Mouse (Mus musculus) liver, embryonic 15.5 days (tissue): Measurements from ENCODE around the gene Plxna4. TPM values are rescaled to one million over a fixed set of nuclear protein-coding genes. Genes with fewer than 3 reads are reported as not detected.

Source experiments
- ATAC-seq: fragments of 200-750 bp; cut with Nextera tagmentation; 2 replicates; pipeline ENCODE4 v1.8.0; 2017; ENCODE audit warnings: moderate number of reproducible peaks, mild to moderate bottlenecking, moderate library complexity; ENCODE audit not compliant: insufficient read depth
- H3K27ac ChIP-seq: fragments of 300-500 bp; sonication (generic); replicated peaks from 2 replicates; pipeline ENCODE4 v1.5.1; 2015; ENCODE audit warnings: mild to moderate bottlenecking, inconsistent platforms
- H3K27me3 ChIP-seq: fragments of 300-500 bp; sonication (generic); 2 replicates; pipeline ENCODE4 v1.6.1; 2015; ENCODE audit warnings: mild to moderate bottlenecking, inconsistent platforms
- H3K36me3 ChIP-seq: fragments of 300-500 bp; sonication (generic); replicated peaks from 2 replicates; pipeline ENCODE4 v1.6.1; 2015; ENCODE audit warnings: moderate library complexity, mild to moderate bottlenecking, inconsistent platforms
- H3K4me1 ChIP-seq: fragments of 300-500 bp; sonication (generic); replicated peaks from 2 replicates; pipeline ENCODE4 v1.6.1; 2015; ENCODE audit warnings: inconsistent platforms
- H3K4me2 ChIP-seq: fragments of 300-500 bp; sonication (generic); 2 replicates; pipeline ENCODE4 v1.6.1; 2015; ENCODE audit warnings: moderate library complexity, mild to moderate bottlenecking, inconsistent platforms
- H3K4me3 ChIP-seq: fragments of 300-500 bp; sonication (generic); replicated peaks from 2 replicates; pipeline ENCODE4 v1.5.1; 2015; ENCODE audit warnings: mild to moderate bottlenecking, inconsistent platforms
- H3K9ac ChIP-seq: fragments of 300-500 bp; sonication (generic); 2 replicates; pipeline ENCODE4 v1.6.1; 2015; ENCODE audit warnings: moderate library complexity, mild to moderate bottlenecking, inconsistent platforms
- H3K9me3 ChIP-seq: fragments of 300-500 bp; sonication (generic); replicated peaks from 2 replicates; pipeline ENCODE4 v1.6.1; 2016; ENCODE audit warnings: inconsistent platforms
- WGBS: fragments of 180-500 bp; shearing (Covaris S2); methylation state at CpG from one replicate; pipeline ENCODE4 v1.1.7; 2015; ENCODE audit warnings: mixed read lengths; ENCODE audit not compliant: insufficient replicate concordance; 5-methylcytosine and 5-hydroxymethylcytosine counted together
- polyA plus RNA-seq: library from polyadenylated mRNA; unstranded; fragments of >200 nt; fragmentation: Nextera tagmentation; extraction: Ambion mirVana; gene quantifications from 2 replicates; pipeline ENCODE4 v1.2.1, GENCODE M21; 2015

Gene Plxna4
- polyA plus RNA-seq, 1 experiment from 2014 or later, result 0.26 TPM

DNA sequence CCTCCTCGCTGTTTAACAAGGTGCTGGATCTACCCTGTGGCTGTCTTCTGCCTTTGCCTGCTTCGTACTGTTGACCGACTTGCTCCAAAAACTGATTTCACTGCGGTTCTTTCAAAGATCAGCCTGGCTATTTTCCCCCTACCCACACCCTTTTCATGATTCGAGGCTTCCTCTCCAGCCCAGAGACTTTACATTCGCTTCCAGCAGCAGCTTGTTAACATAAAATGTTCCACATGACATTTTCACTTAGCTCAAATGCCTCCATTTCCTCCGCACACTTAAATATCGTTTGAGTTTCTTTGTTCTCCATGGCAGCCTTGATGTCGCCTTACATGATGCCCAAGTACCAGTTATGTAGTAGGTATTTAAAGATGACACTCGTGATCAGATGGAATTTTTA, 336.3 kb downstream of the Plxna4 start:
- WGBS, result 63% methylated on average over 10 of the region's 10 CpGs
- Histone ChIP-seq H3K27ac (no peak overlapping the region), H3K4me2 (no peak overlapping the region), H3K27me3 (no peaks in the 10 kb centered on the region), H3K4me1 (no peaks in the 10 kb centered on the region), H3K9me3 (no peaks in the 10 kb centered on the region), H3K9ac (no peak overlapping the region), H3K36me3 (no peaks in the 10 kb centered on the region), H3K4me3 (no peak overlapping the region)
- no peak for ATAC-seq

DNA sequence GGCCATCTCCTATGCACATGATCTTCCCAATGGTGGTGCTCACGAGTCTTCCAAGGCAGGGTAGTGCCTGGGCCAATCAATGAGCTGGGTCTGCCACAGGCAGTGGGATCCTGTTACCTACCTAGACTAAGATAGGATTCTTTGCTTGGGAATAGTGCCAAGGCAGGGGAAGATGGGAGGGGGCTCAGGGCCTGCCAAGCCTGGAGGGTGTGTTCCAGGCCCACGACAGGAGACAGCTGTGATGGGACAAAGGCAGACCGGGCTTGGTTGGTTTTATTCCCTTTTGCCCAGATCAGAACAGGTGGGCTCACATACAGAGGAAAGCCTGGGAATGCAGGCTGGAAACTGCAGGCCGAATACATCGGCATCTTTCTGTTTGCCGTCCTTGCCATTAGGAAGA, 342.0 kb downstream of the Plxna4 start:
- Histone ChIP-seq H3K4me2 (no peak overlapping the region), H3K9ac (no peak overlapping the region), H3K27ac (no peak overlapping the region), H3K4me1 (no peaks in the 10 kb centered on the region), H3K9me3 (no peaks in the 10 kb centered on the region), H3K36me3 (no peaks in the 10 kb centered on the region), H3K4me3 (no peak overlapping the region), H3K27me3 (no peaks in the 10 kb centered on the region)
- no peak for ATAC-seq
- 61% methylated on average over 6 of the region's 6 CpGs for WGBS

DNA sequence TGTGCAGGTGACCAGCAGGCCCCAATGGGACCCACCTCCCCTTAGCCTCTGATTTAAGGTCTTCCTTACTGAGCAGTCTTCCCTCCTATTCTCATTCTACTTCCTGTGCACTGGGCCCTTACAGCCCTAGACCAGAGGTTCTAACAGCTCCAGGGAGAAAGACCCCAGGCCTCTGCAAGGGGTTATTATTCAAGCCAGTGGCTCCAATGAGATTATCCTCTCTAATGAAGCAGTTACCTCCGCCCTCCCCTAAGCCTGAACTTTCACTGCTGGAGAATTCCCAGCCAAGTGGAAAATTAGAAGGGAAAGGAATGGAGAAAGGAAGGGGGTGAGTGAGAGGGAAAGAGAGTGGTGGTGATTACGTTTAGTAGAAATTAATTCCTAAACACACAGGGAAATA, 345.0 kb downstream of the Plxna4 start:
- Histone ChIP-seq H3K9ac (no peak overlapping the region), H3K4me2 (no peak overlapping the region), H3K27me3 (no peaks in the 10 kb centered on the region), H3K27ac (no peak overlapping the region), H3K9me3 (no peaks in the 10 kb centered on the region), H3K4me3 (no peak overlapping the region), H3K4me1 (no peaks in the 10 kb centered on the region), H3K36me3 (no peaks in the 10 kb centered on the region)
- no peak for ATAC-seq
- WGBS, result 57% methylated on average over 2 of the region's 2 CpGs

DNA sequence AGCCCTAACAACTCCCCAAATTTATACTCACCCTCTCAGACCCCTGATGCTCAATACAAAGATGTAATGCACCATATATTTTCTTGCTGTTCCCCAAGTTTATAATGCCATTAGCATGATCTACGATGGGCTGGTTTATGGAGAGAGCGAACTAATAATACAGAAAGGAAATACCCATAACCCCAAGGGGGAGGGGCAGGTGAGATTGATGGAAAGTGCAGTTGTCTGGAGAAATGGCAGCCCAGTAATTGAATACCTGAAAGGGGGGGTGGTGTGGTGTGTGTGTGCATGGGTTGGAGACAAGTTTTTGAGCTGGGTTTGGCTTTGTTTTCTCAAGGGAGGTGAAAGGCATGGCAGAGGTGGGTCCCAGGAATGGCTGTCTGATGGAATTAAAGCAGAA, 356.6 kb downstream of the Plxna4 start:
- Histone ChIP-seq H3K4me2 (no peak overlapping the region), H3K9ac (no peak overlapping the region), H3K36me3 (no peaks in the 10 kb centered on the region), H3K4me3 (no peak overlapping the region), H3K27me3 (no peaks in the 10 kb centered on the region), H3K4me1 (no peaks in the 10 kb centered on the region), H3K9me3 (no peaks in the 10 kb centered on the region), H3K27ac (no peak overlapping the region)
- no peak for ATAC-seq
- WGBS, result 59% methylated on average over 2 of the region's 2 CpGs

DNA sequence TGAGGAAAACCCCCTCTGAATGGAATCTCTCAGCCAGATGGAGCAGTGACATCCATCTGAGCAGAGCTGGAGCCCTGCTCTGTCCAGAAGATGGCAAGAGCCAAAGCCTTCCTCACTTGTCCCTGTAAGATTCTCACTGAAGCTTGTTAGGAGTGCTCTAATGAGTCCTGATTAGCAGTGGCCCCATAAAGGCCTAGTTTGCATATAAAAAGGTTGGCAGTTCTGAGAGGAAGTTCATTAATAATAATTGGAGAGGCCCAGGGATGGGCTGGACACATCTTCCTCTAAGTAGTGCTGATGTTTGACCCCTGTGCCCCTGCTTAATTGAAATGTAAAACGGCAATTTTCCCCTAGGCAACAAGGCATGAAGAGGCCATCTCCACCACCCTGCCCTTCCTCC, 361.4 kb downstream of the Plxna4 start:
- H3K36me3 ChIP-seq, result no peaks in the 10 kb centered on the region
- H3K27ac ChIP-seq, result no peak overlapping the region
- H3K9ac ChIP-seq, result no peak overlapping the region
- no peak overlapping the region for H3K4me2 ChIP-seq
- ATAC-seq, result no peak
- WGBS, result 49% methylated on average over 1 of the region's 1 CpGs
- H3K27me3 ChIP-seq, result no peaks in the 10 kb centered on the region
- H3K4me1 ChIP-seq, result no peaks in the 10 kb centered on the region
- H3K9me3 ChIP-seq, result no peaks in the 10 kb centered on the region
- no peak overlapping the region for H3K4me3 ChIP-seq

DNA sequence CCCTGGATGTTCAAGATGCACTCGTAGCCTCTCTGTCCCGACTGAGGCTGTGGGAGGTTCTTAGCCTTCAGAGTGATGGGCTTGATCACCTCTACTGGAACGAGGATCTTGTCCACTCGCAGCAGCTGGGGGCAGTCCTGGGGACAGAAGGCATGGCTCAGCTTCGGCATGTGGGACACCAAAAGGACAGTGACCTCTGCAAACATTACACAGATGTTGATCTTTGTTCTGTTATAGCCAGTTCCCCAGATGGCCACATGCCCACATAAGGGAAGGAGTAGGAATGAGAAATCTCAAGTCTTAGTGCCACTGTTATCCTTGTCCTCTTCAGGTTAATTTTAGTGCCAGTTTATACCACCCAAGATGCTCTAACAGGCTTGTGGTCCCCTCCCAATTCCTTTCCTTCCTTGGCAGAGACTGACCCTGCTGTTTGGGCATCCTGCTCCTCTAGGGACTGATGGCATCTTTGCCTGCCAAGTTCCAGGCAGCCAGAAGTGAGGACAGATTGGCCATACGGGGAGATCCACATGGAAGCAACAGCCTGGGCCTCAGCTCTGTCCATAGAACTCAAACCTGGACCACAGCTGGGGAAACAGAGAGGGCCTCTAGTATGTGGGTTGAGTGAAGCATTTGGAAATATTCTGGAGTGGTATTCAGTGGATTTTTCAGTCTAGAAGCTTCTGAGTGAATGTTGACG, 363.8 kb downstream of the Plxna4 start:
- no peak overlapping the region for H3K27ac ChIP-seq
- no peaks in the 10 kb centered on the region for H3K4me1 ChIP-seq
- no peaks in the 10 kb centered on the region for H3K27me3 ChIP-seq
- ATAC-seq, result no peak
- no peaks in the 10 kb centered on the region for H3K9me3 ChIP-seq
- H3K4me3 ChIP-seq, result no peak overlapping the region
- no peak overlapping the region for H3K9ac ChIP-seq
- no peaks in the 10 kb centered on the region for H3K36me3 ChIP-seq
- WGBS, result 50% methylated on average over 7 of the region's 7 CpGs
- no peak overlapping the region for H3K4me2 ChIP-seq

DNA sequence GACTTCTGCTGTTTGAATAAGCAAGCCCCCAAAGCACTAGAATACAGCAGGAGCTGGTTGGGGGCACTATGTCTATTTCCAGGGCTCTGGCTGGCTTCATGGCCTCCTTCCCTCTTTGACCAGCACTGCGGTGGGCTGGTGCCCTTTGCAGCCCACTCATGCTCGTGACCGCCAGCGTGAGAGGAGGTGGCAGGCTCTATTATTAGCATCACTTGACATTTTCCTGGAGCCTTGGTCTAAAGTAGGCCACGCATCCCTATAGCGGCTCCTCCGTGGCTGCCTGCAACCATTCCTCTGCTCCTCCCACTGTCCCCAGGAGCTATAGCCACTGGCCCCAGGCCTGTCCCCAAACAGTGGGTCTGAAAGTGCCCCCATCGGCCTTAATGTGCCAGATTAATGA, 367.2 kb downstream of the Plxna4 start:
- no peaks in the 10 kb centered on the region for H3K27me3 ChIP-seq
- no peak for ATAC-seq
- H3K4me1 ChIP-seq, result no peaks in the 10 kb centered on the region
- H3K9me3 ChIP-seq, result no peaks in the 10 kb centered on the region
- WGBS, result 72% methylated on average over 8 of the region's 8 CpGs
- no peak overlapping the region for H3K27ac ChIP-seq
- H3K4me2 ChIP-seq, result no peak overlapping the region
- H3K9ac ChIP-seq, result no peak overlapping the region
- no peaks in the 10 kb centered on the region for H3K36me3 ChIP-seq
- no peak overlapping the region for H3K4me3 ChIP-seq

DNA sequence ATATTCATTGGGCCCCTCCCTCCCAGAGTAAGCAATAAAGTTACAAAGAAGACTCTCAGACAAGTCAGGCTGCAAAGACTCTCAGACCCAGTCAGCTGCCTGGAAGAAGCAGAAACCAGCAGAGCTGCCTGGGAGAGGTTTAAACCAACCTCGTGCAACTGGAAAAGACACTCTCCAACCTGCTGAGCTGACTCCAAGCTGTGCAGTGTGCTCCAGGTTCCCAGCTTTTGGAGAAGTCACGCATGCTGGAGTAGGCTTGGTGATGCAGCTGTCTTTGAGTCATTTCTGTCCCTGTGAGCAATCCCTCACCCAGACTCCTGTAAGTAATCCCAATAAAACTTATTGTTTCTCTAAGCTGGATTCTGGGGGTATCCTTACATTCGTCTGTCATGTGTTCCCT, 369.4 kb downstream of the Plxna4 start:
- Histone ChIP-seq H3K27ac (no peak overlapping the region), H3K4me2 (no peak overlapping the region), H3K9ac (no peak overlapping the region), H3K4me1 (no peaks in the 10 kb centered on the region), H3K27me3 (no peaks in the 10 kb centered on the region), H3K4me3 (no peak overlapping the region), H3K9me3 (no peaks in the 10 kb centered on the region), H3K36me3 (no peaks in the 10 kb centered on the region)
- ATAC-seq, result no peak
- 50% methylated on average over 3 of the region's 3 CpGs for WGBS

DNA sequence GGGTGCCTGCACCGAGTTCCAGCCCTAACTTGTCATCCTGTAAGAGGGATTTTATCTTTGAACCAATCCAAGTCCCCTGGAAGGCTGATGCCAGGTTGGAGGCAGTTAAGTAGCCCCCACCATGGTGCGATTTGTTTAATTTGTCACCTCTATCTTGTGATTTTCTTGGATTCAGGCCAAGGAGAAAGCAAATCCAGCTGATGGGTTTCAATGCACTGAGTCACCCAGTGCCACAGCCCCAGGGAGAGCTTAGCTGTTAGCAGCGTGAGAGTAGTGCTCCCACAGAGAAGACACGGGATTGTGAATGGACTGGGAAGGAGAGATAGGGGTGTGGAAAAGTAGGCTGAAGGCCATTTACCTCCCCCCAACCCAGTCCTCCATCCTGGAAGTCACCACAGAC, 375.6 kb downstream of the Plxna4 start:
- Histone ChIP-seq H3K36me3 (no peaks in the 10 kb centered on the region), H3K4me1 (no peaks in the 10 kb centered on the region), H3K9me3 (no peaks in the 10 kb centered on the region), H3K27me3 (no peaks in the 10 kb centered on the region), H3K9ac (no peak overlapping the region), H3K4me2 (no peak overlapping the region), H3K27ac (no peak overlapping the region), H3K4me3 (no peak overlapping the region)
- no peak for ATAC-seq
- 50% methylated on average over 4 of the region's 4 CpGs for WGBS

DNA sequence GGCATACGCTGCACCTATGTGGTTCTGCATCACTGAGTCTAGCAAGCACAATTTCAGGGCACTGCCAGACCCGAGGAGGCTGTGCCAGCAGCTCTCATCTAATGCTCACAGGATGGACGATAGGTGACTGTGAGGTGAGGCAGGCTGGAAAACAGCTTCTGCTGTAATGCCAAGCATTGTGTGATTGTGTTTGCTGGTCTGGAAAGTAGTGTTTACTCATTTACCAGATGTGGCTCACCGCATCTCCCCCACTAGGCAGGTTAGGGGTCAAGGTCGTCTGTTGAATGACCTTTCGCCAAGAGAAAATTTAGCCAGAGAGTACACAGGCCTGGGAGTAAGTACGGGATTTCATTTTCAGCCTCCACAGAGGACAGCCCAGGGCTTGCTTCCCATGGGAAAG, 377.9 kb downstream of the Plxna4 start:
- WGBS, result 57% methylated on average over 7 of the region's 7 CpGs
- H3K9ac ChIP-seq, result no peak overlapping the region
- no peaks in the 10 kb centered on the region for H3K9me3 ChIP-seq
- H3K27ac ChIP-seq, result no peak overlapping the region
- H3K4me2 ChIP-seq, result no peak overlapping the region
- ATAC-seq, result no peak
- no peaks in the 10 kb centered on the region for H3K4me1 ChIP-seq
- no peak overlapping the region for H3K4me3 ChIP-seq
- H3K27me3 ChIP-seq, result no peaks in the 10 kb centered on the region
- H3K36me3 ChIP-seq, result no peaks in the 10 kb centered on the region

DNA sequence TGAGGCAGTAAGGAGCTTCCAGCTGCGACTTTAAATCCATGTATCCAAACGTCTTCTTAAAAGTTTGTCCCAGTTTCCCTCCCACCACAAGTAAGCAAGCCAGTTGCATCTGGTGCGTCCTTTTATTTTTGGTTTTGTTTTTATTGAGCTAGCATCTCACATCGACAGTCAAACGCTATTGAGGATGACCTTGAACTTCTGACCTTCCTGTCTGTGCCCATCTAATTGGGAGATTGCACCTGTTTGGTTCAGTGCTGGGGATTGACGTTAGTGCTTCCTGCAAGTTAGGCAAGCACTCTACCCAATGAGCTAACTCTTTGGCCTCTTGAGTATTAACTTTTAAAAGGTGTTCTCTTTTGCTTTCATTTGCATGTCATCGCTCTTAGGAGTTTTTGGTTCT, 379.0 kb downstream of the Plxna4 start:
- 64% methylated on average over 7 of the region's 7 CpGs for WGBS
- no peak overlapping the region for H3K9ac ChIP-seq
- no peaks in the 10 kb centered on the region for H3K27me3 ChIP-seq
- H3K27ac ChIP-seq, result no peak overlapping the region
- H3K36me3 ChIP-seq, result no peaks in the 10 kb centered on the region
- ATAC-seq, result no peak
- H3K4me2 ChIP-seq, result no peak overlapping the region
- H3K4me1 ChIP-seq, result no peaks in the 10 kb centered on the region
- no peak overlapping the region for H3K4me3 ChIP-seq
- no peaks in the 10 kb centered on the region for H3K9me3 ChIP-seq

DNA sequence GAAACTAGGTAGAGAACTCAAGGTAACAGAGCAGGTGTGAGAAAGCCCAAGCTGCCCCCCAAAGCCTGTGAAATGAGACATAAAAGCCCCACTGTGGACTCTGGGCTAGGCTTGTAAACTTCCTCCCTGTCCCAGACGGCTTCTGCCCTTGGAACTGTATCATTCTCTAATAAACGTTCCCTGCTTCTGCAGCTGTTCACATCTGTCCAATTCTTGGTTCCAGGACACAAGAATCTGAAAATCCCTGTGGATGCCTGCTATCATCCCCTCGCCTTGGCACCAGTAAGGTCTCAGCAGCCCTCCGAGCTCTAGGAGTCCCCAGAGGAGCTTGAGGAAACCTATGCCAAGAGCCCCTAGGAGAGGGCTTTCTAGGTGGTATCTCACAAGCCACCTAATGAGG, 383.7 kb downstream of the Plxna4 start:
- 48% methylated on average over 4 of the region's 4 CpGs for WGBS
- no peaks in the 10 kb centered on the region for H3K4me1 ChIP-seq
- no peaks in the 10 kb centered on the region for H3K9me3 ChIP-seq
- ATAC-seq, result no peak
- no peaks in the 10 kb centered on the region for H3K36me3 ChIP-seq
- no peak overlapping the region for H3K4me2 ChIP-seq
- no peaks in the 10 kb centered on the region for H3K27me3 ChIP-seq
- no peak overlapping the region for H3K4me3 ChIP-seq
- no peak overlapping the region for H3K9ac ChIP-seq
- no peak overlapping the region for H3K27ac ChIP-seq
